Mouse (Mus musculus) heart, adult 2 months (tissue): ENCODE measurements at regions not wholly inside any gene's neighbourhood (a gene's known extent, or its start where the extent isn't known, plus 50 kb on each side); places are given as distances from the start of the nearest gene placed in this dataset.

Experiments
- CTCF ChIP-seq: fragments of 200-600 bp; IDR thresholded peaks from 2 replicates; pipeline ENCODE4 v1.8.1; 2022; ENCODE audit warnings: antibody characterized with exemption, mild to moderate bottlenecking, moderate library complexity
- EP300 ChIP-seq: fragments of 200-500 bp; IDR thresholded peaks from 2 replicates; pipeline ENCODE4 v1.6.1; 2011; ENCODE audit warnings: low read depth, low read length, control low read depth; ENCODE audit not compliant: insufficient read depth
- POLR2A ChIP-seq: fragments of 200-500 bp; IDR thresholded peaks from 2 replicates; pipeline ENCODE4 v1.6.1; 2011; ENCODE audit warnings: mild to moderate bottlenecking, low read depth, low read length, control low read depth; ENCODE audit not compliant: insufficient read depth

GRCm38 (mm10) chr10:38436907-38437306 is 384.7 kb downstream of the Rfpl4b start:
- TF ChIP-seq POLR2A (no peak), CTCF (no peak), EP300 (no peak)
